Mouse (Mus musculus) MEL (cell line): Measurements from ENCODE around the gene Apmap. TPM values are rescaled to one million over a fixed set of nuclear protein-coding genes. Genes with fewer than 3 reads are reported as not detected.
A peak's percentile ranks its signal among the peaks of the same experiment; 100 is the strongest.

Experiments used
- DNase-seq: peaks from one replicate; pipeline ENCODE4 v3.0.0; 2011; ENCODE audit warnings: low read depth, low spot score
- H3K27ac ChIP-seq: 2 replicates; pipeline ENCODE4 v1.5.1; 2012; ENCODE audit warnings: low read depth, mild to moderate bottlenecking, control low read depth, low read length, moderate library complexity; ENCODE audit not compliant: control insufficient read depth
- H3K27me3 ChIP-seq, 2 experiments: fragments of 150-350 bp in 1 of 2; sonication (generic) in 1 of 2; 2 replicates each; pipeline ENCODE4 v1.6.1; 2012; ENCODE audit warnings: low read length in 2 of 2, mild to moderate bottlenecking in 2 of 2, improper control_type of control experiment in 1 of 2, moderate library complexity in 1 of 2; ENCODE audit not compliant: insufficient read depth in 2 of 2, control insufficient read depth in 1 of 2
- H3K36me3 ChIP-seq, 2 experiments: 2 replicates each; pipeline ENCODE4 v1.6.1; 2012 to 2014; ENCODE audit warnings: low read length in 2 of 2, improper control_type of control experiment in 1 of 2, inconsistent platforms in 1 of 2, mild to moderate bottlenecking in 1 of 2; ENCODE audit not compliant: insufficient read depth in 2 of 2, control insufficient read depth in 1 of 2
- H3K4me1 ChIP-seq, 2 experiments: fragments of 150-350 bp in 1 of 2; sonication (generic) in 1 of 2; 2 replicates each; pipeline ENCODE4 v1.6.1; 2012; ENCODE audit warnings: low read length in 2 of 2, improper control_type of control experiment in 1 of 2, mild to moderate bottlenecking in 1 of 2; ENCODE audit not compliant: insufficient read depth in 2 of 2, control insufficient read depth in 1 of 2
- H3K4me3 ChIP-seq, 2 experiments: fragments of 150-350 bp in 1 of 2; sonication (generic) in 1 of 2; 2 replicates each; pipeline ENCODE4 v1.5.1; 2012; ENCODE audit warnings: low read depth in 2 of 2, low read length in 2 of 2, mild to moderate bottlenecking in 2 of 2, moderate library complexity in 2 of 2, control low read depth in 1 of 2, improper control_type of control experiment in 1 of 2; ENCODE audit not compliant: control insufficient read depth in 1 of 2, insufficient read depth in 1 of 2
- H3K79me2 ChIP-seq: 2 replicates; pipeline ENCODE4 v1.6.1; 2012; ENCODE audit warnings: mild to moderate bottlenecking, low read length, moderate library complexity; ENCODE audit not compliant: control insufficient read depth, poor library complexity, insufficient read depth
- H3K9ac ChIP-seq: 2 replicates; pipeline ENCODE4 v1.6.1; 2012; ENCODE audit warnings: low read depth, mild to moderate bottlenecking, control low read depth, low read length, moderate library complexity; ENCODE audit not compliant: control insufficient read depth, poor library complexity, severe bottlenecking
- H3K9me3 ChIP-seq: fragments of 150-350 bp; sonication (generic); replicated peaks from 2 replicates; pipeline ENCODE4 v1.6.1; 2012; ENCODE audit warnings: mild to moderate bottlenecking, low read length, improper control_type of control experiment, moderate library complexity; ENCODE audit not compliant: insufficient read depth
- BHLHE40 ChIP-seq: IDR thresholded peaks from 2 replicates; pipeline ENCODE4 v1.6.1; 2012; ENCODE audit warnings: low read depth, mild to moderate bottlenecking, inconsistent platforms, low read length, improper control_type of control experiment, borderline replicate concordance
- CTCF ChIP-seq, 3 experiments: IDR thresholded peaks in 2 of 3; conservative IDR thresholded peaks in 1 of 3; 2 replicates each; pipeline ENCODE4 v1.5.1; 2011 to 2012; ENCODE audit warnings: low read length in 3 of 3, low read depth in 2 of 3, mild to moderate bottlenecking in 2 of 3, improper control_type of control experiment in 1 of 3, inconsistent platforms in 1 of 3, mixed read lengths in 1 of 3, moderate library complexity in 1 of 3; ENCODE audit not compliant: control insufficient read depth in 1 of 3, insufficient read depth in 1 of 3, poor library complexity in 1 of 3, severe bottlenecking in 1 of 3
- E2F4 ChIP-seq: IDR thresholded peaks from 2 replicates; pipeline ENCODE4 v1.6.1; 2011; ENCODE audit warnings: low read depth, low read length, improper control_type of control experiment, borderline replicate concordance
- ELF1 ChIP-seq: IDR thresholded peaks from 2 replicates; pipeline ENCODE4 v1.6.1; 2014; ENCODE audit warnings: low read depth, mild to moderate bottlenecking, inconsistent platforms, low read length, improper control_type of control experiment, moderate library complexity
- HCFC1 ChIP-seq: IDR thresholded peaks from 2 replicates; pipeline ENCODE4 v1.6.1; 2012; ENCODE audit warnings: low read depth, mild to moderate bottlenecking, inconsistent platforms, low read length, improper control_type of control experiment, moderate library complexity
- KAT2A ChIP-seq: conservative IDR thresholded peaks from 2 replicates; pipeline ENCODE4 v1.6.1; 2012; ENCODE audit warnings: low read depth, low read length, improper control_type of control experiment, inconsistent platforms
- MAFK ChIP-seq: IDR thresholded peaks from 2 replicates; pipeline ENCODE4 v1.6.1; 2011; ENCODE audit warnings: low read depth, mild to moderate bottlenecking, low read length, improper control_type of control experiment, borderline replicate concordance
- MEF2A ChIP-seq: IDR thresholded peaks from 2 replicates; pipeline ENCODE4 v1.6.1; 2014; ENCODE audit warnings: low read depth, mild to moderate bottlenecking, inconsistent platforms, low read length, improper control_type of control experiment; ENCODE audit not compliant: poor library complexity, insufficient replicate concordance, severe bottlenecking; ENCODE audit errors: extremely low read depth
- MYC ChIP-seq: IDR thresholded peaks from 2 replicates; pipeline ENCODE4 v1.6.1; 2011; ENCODE audit warnings: low read depth, mild to moderate bottlenecking, low read length, improper control_type of control experiment, moderate library complexity
- NELFE ChIP-seq: IDR thresholded peaks from 2 replicates; pipeline ENCODE4 v1.6.1; 2011; ENCODE audit warnings: low read depth, low read length, improper control_type of control experiment
- POLR2AphosphoS2 ChIP-seq: IDR thresholded peaks from 2 replicates; pipeline ENCODE4 v1.6.1; 2011; ENCODE audit warnings: low read length, improper control_type of control experiment
- POLR2AphosphoS5 ChIP-seq: IDR thresholded peaks from 2 replicates; pipeline ENCODE4 v1.6.1; 2012; ENCODE audit warnings: low read depth, borderline replicate concordance, mild to moderate bottlenecking, inconsistent platforms, low read length, moderate library complexity, mixed read lengths
- RAD21 ChIP-seq: IDR thresholded peaks from 2 replicates; pipeline ENCODE4 v1.6.1; 2011; ENCODE audit warnings: mild to moderate bottlenecking, low read depth, low read length, improper control_type of control experiment
- RCOR1 ChIP-seq: IDR thresholded peaks from 2 replicates; pipeline ENCODE4 v1.6.1; 2012; ENCODE audit warnings: low read depth, mild to moderate bottlenecking, inconsistent platforms, low read length, improper control_type of control experiment
- SIN3A ChIP-seq: IDR thresholded peaks from 2 replicates; pipeline ENCODE4 v1.6.1; 2012; ENCODE audit warnings: low read length, improper control_type of control experiment, inconsistent platforms
- TAL1 ChIP-seq: IDR thresholded peaks from 2 replicates; pipeline ENCODE4 v1.6.1; 2012; ENCODE audit warnings: mild to moderate bottlenecking, inconsistent platforms, low read length, moderate library complexity, mixed read lengths
- UBTF ChIP-seq: IDR thresholded peaks from 2 replicates; pipeline ENCODE4 v1.6.1; 2012; ENCODE audit warnings: low read depth, mild to moderate bottlenecking, inconsistent platforms, low read length, improper control_type of control experiment, moderate library complexity, borderline replicate concordance; ENCODE audit not compliant: insufficient read depth
- USF1 ChIP-seq: IDR thresholded peaks from 2 replicates; pipeline ENCODE4 v1.6.1; 2014; ENCODE audit warnings: low read depth, mild to moderate bottlenecking, inconsistent platforms, low read length, improper control_type of control experiment, moderate library complexity
- ZC3H11A ChIP-seq: IDR thresholded peaks from 2 replicates; pipeline ENCODE4 v1.6.1; 2012; ENCODE audit warnings: low read depth, mild to moderate bottlenecking, inconsistent platforms, low read length, improper control_type of control experiment
- ZKSCAN1 ChIP-seq: IDR thresholded peaks from 2 replicates; pipeline ENCODE4 v1.6.1; 2012; ENCODE audit warnings: low read depth, mild to moderate bottlenecking, inconsistent platforms, low read length, improper control_type of control experiment, moderate library complexity
- ZNF384 ChIP-seq: IDR thresholded peaks from 2 replicates; pipeline ENCODE4 v1.6.1; 2012; ENCODE audit warnings: low read depth, mild to moderate bottlenecking, inconsistent platforms, low read length, improper control_type of control experiment
- polyA plus RNA-seq, 2 experiments: library from polyadenylated mRNA; stranded (reverse) in 1 of 2; unstranded in 1 of 2; fragments of >175 nt in 1 of 2; fragments of >200 nt in 1 of 2; gene quantifications; 2 replicates each; pipeline versions ENCODE4 v1.2.1 to v1.2.4; 2012; ENCODE audit warnings: low replicate concordance in 2 of 2, low read depth in 1 of 2; ENCODE audit not compliant: insufficient read length in 2 of 2, insufficient read depth in 1 of 2, missing spikeins in 1 of 2
- total RNA-seq: library from RNA; depleted of rRNA; stranded (reverse); fragments of 300-350 nt; gene quantifications from 2 replicates; pipeline ENCODE4 v1.2.3, GENCODE M21; 2012

Apmap gene
- total and polyA plus RNA-seq, 3 experiments, result 26.4 to 29.4 TPM; not detected in 1

GRCm38 (mm10) chr2:150646411-150647121 is 38.2 kb upstream of the Apmap start:
- H3K4me1 ChIP-seq, result no peaks in the 10 kb centered on the region

DNA sequence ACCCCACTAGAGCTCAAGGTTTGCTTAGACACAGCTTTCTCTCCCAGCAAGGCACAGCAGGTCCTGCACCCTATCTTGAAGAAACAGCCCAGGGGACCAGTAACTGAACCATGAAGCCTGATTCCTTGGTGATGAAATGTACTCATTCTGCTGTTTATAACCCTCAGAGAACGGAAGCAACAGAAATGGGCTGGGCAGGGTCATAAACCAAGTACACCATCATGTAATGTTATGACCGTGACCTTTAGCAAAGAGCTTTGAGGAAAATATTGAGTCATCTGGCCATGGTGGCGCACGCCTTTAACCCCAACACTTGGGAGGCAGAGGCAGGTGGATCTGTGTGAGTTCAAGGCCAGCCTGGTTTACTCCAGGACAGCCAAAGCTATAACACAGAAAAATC is 36.9 kb upstream of the Apmap start:
- H3K79me2 ChIP-seq, result no peaks in the 10 kb centered on the region
- no peaks in the 10 kb centered on the region for H3K4me1 ChIP-seq
- no peak overlapping the region for H3K27ac ChIP-seq
- no peaks in the 10 kb centered on the region for H3K9me3 ChIP-seq
- DNase-seq, result no peak
- H3K4me3 ChIP-seq, result no peak overlapping the region
- TF ChIP-seq MYC (no peak), TAL1 (no peak), USF1 (no peak)
- no peaks in the 10 kb centered on the region for H3K27me3 ChIP-seq
- no peaks in the 10 kb centered on the region for H3K36me3 ChIP-seq
- no peak overlapping the region for H3K9ac ChIP-seq

More at GRCm38 (mm10) chr2:150646411-150647121, 38.2 kb upstream of the Apmap start:
- Histone ChIP-seq H3K9me3 (no peaks in the 10 kb centered on the region), H3K27ac (no peak overlapping the region), H3K9ac (no peak overlapping the region), H3K36me3 (no peaks in the 10 kb centered on the region), H3K4me3 (no peak overlapping the region), H3K79me2 (no peaks in the 10 kb centered on the region), H3K27me3 (no peaks in the 10 kb centered on the region)
- DNase-seq, result peak; percentile 12
- TF ChIP-seq UBTF, result no peak
- TF ChIP-seq BHLHE40, result no peak
- TF ChIP-seq TAL1, result no peak
- TF ChIP-seq HCFC1, result no peak
- no peak for TF ChIP-seq MEF2A
- no peak for TF ChIP-seq ZNF384
- no peak for TF ChIP-seq POLR2AphosphoS5
- no peak for TF ChIP-seq SIN3A
- no peak for TF ChIP-seq RCOR1
- TF ChIP-seq ZKSCAN1, result no peak
- TF ChIP-seq ELF1, result no peak
- TF ChIP-seq E2F4, result no peak
- no peak for TF ChIP-seq NELFE
- TF ChIP-seq RAD21, result no peak
- no peak for TF ChIP-seq ZC3H11A
- no peak for TF ChIP-seq KAT2A
- no peak for TF ChIP-seq USF1
- TF ChIP-seq CTCF (IDR thresholded peaks at IDR 0.05 in 2 of 3, conservative IDR thresholded peaks at IDR 0.05 in 1 of 3; ENCODE audit: control insufficient read depth in 1 of 3, insufficient read depth in 1 of 3, low read depth in 2 of 3, low read length in 3 of 3, poor library complexity in 1 of 3, severe bottlenecking in 1 of 3), result no peak
- no peak for TF ChIP-seq MAFK
- TF ChIP-seq POLR2AphosphoS2, result no peak
